Mouse (Mus musculus): ENCODE measurements around the gene Ggt5. TPM values are rescaled to one million over a fixed set of nuclear protein-coding genes. Genes with fewer than 3 reads are reported as not detected.

Gene Ggt5
- total RNA-seq, 2 experiments from 2014 or later: 2.6 to 3.3 TPM

- no peak for DNase-seq (ENCODE audit: extremely low spot score in 1 of 2, low spot score in 2 of 2)
- intact Hi-C loops (cut with DNase I): no loop called here
Measured at GRCm38 (mm10) chr10:75605162-75605846, 16.2 kb downstream of the Ggt5 start.

GRCm38 (mm10) chr10:75607253-75607652, 18.1 kb downstream of the Ggt5 start:
- no peak for DNase-seq (ENCODE audit: extremely low spot score in 1 of 2, low spot score in 2 of 2)
- intact Hi-C loops (cut with DNase I): no loop called here

- no peak for DNase-seq (ENCODE audit: extremely low spot score in 1 of 2, low spot score in 2 of 2)
- intact Hi-C loops (cut with DNase I): no loop called here
Measured at GRCm38 (mm10) chr10:75608975-75609374, 19.8 kb downstream of the Ggt5 start.

GRCm38 (mm10) chr10:75610486-75610885, 21.3 kb downstream of the Ggt5 start:
- no peak for DNase-seq (ENCODE audit: extremely low spot score in 1 of 2, low spot score in 2 of 2)
- intact Hi-C loops (cut with DNase I): no loop called here

- intact Hi-C loops (cut with DNase I): no loop called here
- DNase-seq (ENCODE audit: extremely low spot score in 1 of 2, low spot score in 2 of 2): no peak
Measured at GRCm38 (mm10) chr10:75616044-75616443, 26.9 kb downstream of the Ggt5 start.

- no peak for DNase-seq (ENCODE audit: extremely low spot score in 1 of 2, low spot score in 2 of 2)
- intact Hi-C loops (cut with DNase I): no loop called here
Measured at GRCm38 (mm10) chr10:75620818-75621217, 31.7 kb downstream of the Ggt5 start.

- no peak for DNase-seq (ENCODE audit: extremely low spot score in 1 of 2, low spot score in 2 of 2)
- intact Hi-C loops (cut with DNase I): no loop called here
Measured at GRCm38 (mm10) chr10:75625920-75626319, 36.8 kb downstream of the Ggt5 start.

- intact Hi-C loops (cut with DNase I): no loop called here
- DNase-seq (ENCODE audit: extremely low spot score in 1 of 2, low spot score in 2 of 2): no peak
Measured at GRCm38 (mm10) chr10:75626991-75627390, 37.9 kb downstream of the Ggt5 start.

GRCm38 (mm10) chr10:75627490-75627889, 38.4 kb downstream of the Ggt5 start:
- DNase-seq (ENCODE audit: extremely low spot score in 1 of 2, low spot score in 2 of 2): no peak
- intact Hi-C loops (cut with DNase I): no loop called here

GRCm38 (mm10) chr10:75632633-75633032, 43.5 kb downstream of the Ggt5 start:
- intact Hi-C loops (cut with DNase I): no loop called here
- peak in 1 of 2 experiments; percentile 57 for DNase-seq (ENCODE audit: extremely low spot score in 1 of 2, low spot score in 2 of 2)

- intact Hi-C loops (cut with DNase I): no loop called here
- peak in 1 of 2 experiments; percentile 25 for DNase-seq (ENCODE audit: extremely low spot score in 1 of 2, low spot score in 2 of 2)
Measured at GRCm38 (mm10) chr10:75633048-75633447, 43.9 kb downstream of the Ggt5 start.

GRCm38 (mm10) chr10:75633576-75634139, 44.5 kb downstream of the Ggt5 start:
- intact Hi-C loops (cut with DNase I): no loop called here
- no peak for DNase-seq (ENCODE audit: extremely low spot score in 1 of 2, low spot score in 2 of 2)

- intact Hi-C loops (cut with DNase I): loop anchor here (5.0 kb wide), 2 partner anchors 47 to 68 kb away; partner anchors contain the start of gene Ggt5
- peak in 1 of 2 experiments; percentile 15 for DNase-seq (ENCODE audit: extremely low spot score in 1 of 2, low spot score in 2 of 2)
Measured at GRCm38 (mm10) chr10:75634610-75635009, 45.5 kb downstream of the Ggt5 start.

GRCm38 (mm10) chr10:75635019-75635692, 46.0 kb downstream of the Ggt5 start:
- intact Hi-C loops (cut with DNase I): loop anchor here (5.0 kb wide), 2 partner anchors 48 to 67 kb away; partner anchors contain the start of gene Ggt5
- DNase-seq (ENCODE audit: extremely low spot score in 1 of 2, low spot score in 2 of 2): no peak

GRCm38 (mm10) chr10:75635693-75636055, 46.5 kb downstream of the Ggt5 start:
- intact Hi-C loops (cut with DNase I): loop anchor here (5.0 kb wide), 2 partner anchors 48 to 67 kb away; partner anchors contain the start of gene Ggt5
- DNase-seq (ENCODE audit: extremely low spot score in 1 of 2, low spot score in 2 of 2): peak; percentile 69 to 72

GRCm38 (mm10) chr10:75636084-75636786, 47.1 kb downstream of the Ggt5 start:
- intact Hi-C loops (cut with DNase I): loop anchor here (5.0 kb wide), 2 partner anchors 49 to 66 kb away; partner anchors contain the start of gene Ggt5
- no peak for DNase-seq (ENCODE audit: extremely low spot score in 1 of 2, low spot score in 2 of 2)

- intact Hi-C loops (cut with DNase I): loop anchor here (5.0 kb wide), 2 partner anchors 50 to 65 kb away; partner anchors contain the start of gene Ggt5
- DNase-seq (ENCODE audit: extremely low spot score in 1 of 2, low spot score in 2 of 2): peak in 1 of 2 experiments; percentile 18
Measured at GRCm38 (mm10) chr10:75637711-75638110, 48.6 kb downstream of the Ggt5 start.

GRCm38 (mm10) chr10:75641721-75642222, 52.6 kb downstream of the Ggt5 start:
- peak in 1 of 2 experiments; percentile 18 for DNase-seq (ENCODE audit: extremely low spot score in 1 of 2, low spot score in 2 of 2)
- intact Hi-C loops (cut with DNase I): no loop called here

GRCm38 (mm10) chr10:75642436-75642835, 53.3 kb downstream of the Ggt5 start:
- intact Hi-C loops (cut with DNase I): no loop called here
- DNase-seq (ENCODE audit: extremely low spot score in 1 of 2, low spot score in 2 of 2): peak in 1 of 2 experiments; percentile 20

Data from left cerebral cortex, postnatal 10 days (tissue).